Mouse (Mus musculus): ENCODE measurements around the gene Clba1.
A peak's percentile ranks its signal among the peaks of the same experiment; 100 is the strongest.

Clba1 gene

GRCm38 (mm10) chr12:112795466-112796104 is 13.2 kb upstream of the Clba1 start:
- DNase-seq: peak; percentile 99

- DNase-seq: peak; percentile 93
These were observed 11.9 kb upstream of the Clba1 start for GRCm38 (mm10) chr12:112796551-112797510.

GRCm38 (mm10) chr12:112797672-112798331 is 10.9 kb upstream of the Clba1 start:
- peak; percentile 97 for DNase-seq

GRCm38 (mm10) chr12:112798332-112798681 is 10.4 kb upstream of the Clba1 start:
- peak; percentile 91 for DNase-seq

- DNase-seq: peak; percentile 91
These were observed 10.0 kb upstream of the Clba1 start for GRCm38 (mm10) chr12:112798716-112799115.

- DNase-seq: peak; percentile 87
These were observed 9.3 kb upstream of the Clba1 start for GRCm38 (mm10) chr12:112799237-112799970.

- peak; percentile 97 for DNase-seq
These were observed 8.3 kb upstream of the Clba1 start for GRCm38 (mm10) chr12:112800476-112800875.

- DNase-seq: peak; percentile 93
These were observed 6.6 kb upstream of the Clba1 start, which contains the start of gene Ahnak2 for GRCm38 (mm10) chr12:112801864-112802846. Gene Ahnak2 (minus strand): TSS chr12:112802657.

- peak; percentile 82 for DNase-seq
These were observed 5.8 kb upstream of the Clba1 start for GRCm38 (mm10) chr12:112802917-112803316.

- DNase-seq: no peak
These were observed 4.7 kb upstream of the Clba1 start for GRCm38 (mm10) chr12:112804046-112804445.

GRCm38 (mm10) chr12:112806044-112806443 is 2.7 kb upstream of the Clba1 start:
- no peak for DNase-seq

- peak; percentile 83 for DNase-seq
These were observed 941 bp upstream of the Clba1 start for GRCm38 (mm10) chr12:112807796-112808195.

GRCm38 (mm10) chr12:112808212-112808586 is 538 bp upstream of the Clba1 start:
- no peak for DNase-seq

GRCm38 (mm10) chr12:112809641-112810040 is 904 bp downstream of the Clba1 start:
- peak; percentile 92 for DNase-seq

GRCm38 (mm10) chr12:112810092-112810885 is 1.6 kb downstream of the Clba1 start:
- peak; percentile 75 for DNase-seq

- DNase-seq: no peak
These were observed 4.6 kb downstream of the Clba1 start for GRCm38 (mm10) chr12:112813370-112813769.

GRCm38 (mm10) chr12:112814682-112815470 is 6.1 kb downstream of the Clba1 start:
- DNase-seq: peak; percentile 84

GRCm38 (mm10) chr12:112816294-112816693 is 7.6 kb downstream of the Clba1 start:
- DNase-seq: peak; percentile 89

- peak; percentile 88 for DNase-seq
These were observed 8.1 kb downstream of the Clba1 start for GRCm38 (mm10) chr12:112816866-112817265.
